Mouse (Mus musculus) lung, embryonic 16.5 days (tissue): ENCODE results near the gene Ssc5d. TPM values are rescaled to one million over a fixed set of nuclear protein-coding genes. Genes with fewer than 3 reads are reported as not detected.

Experiments
- ATAC-seq: fragments of 200-750 bp; cut with Nextera tagmentation; 2 replicates; pipeline ENCODE4 v1.8.0; 2017; ENCODE audit warnings: low read depth, mild to moderate bottlenecking, moderate library complexity
- H3K27ac ChIP-seq: fragments of 300-500 bp; sonication (generic); 2 replicates; pipeline ENCODE4 v1.5.1; 2014; ENCODE audit warnings: mild to moderate bottlenecking, control low read depth, low read length
- H3K27me3 ChIP-seq: fragments of 300-500 bp; sonication (generic); 2 replicates; pipeline ENCODE4 v1.6.1; 2014; ENCODE audit warnings: low read depth, low read length, mixed read lengths; ENCODE audit not compliant: control insufficient read depth, insufficient read depth
- H3K36me3 ChIP-seq: fragments of 300-500 bp; sonication (generic); 2 replicates; pipeline ENCODE4 v1.6.1; 2014; ENCODE audit warnings: low read length; ENCODE audit not compliant: control insufficient read depth, insufficient read depth
- H3K4me1 ChIP-seq: fragments of 300-500 bp; sonication (generic); replicated peaks from 2 replicates; pipeline ENCODE4 v1.6.1; 2014; ENCODE audit warnings: low read length, mixed read lengths; ENCODE audit not compliant: control insufficient read depth, insufficient read depth
- H3K4me2 ChIP-seq: fragments of 300-500 bp; sonication (generic); 2 replicates; pipeline ENCODE4 v1.6.1; 2014; ENCODE audit warnings: low read depth, low read length, control low read depth
- H3K4me3 ChIP-seq: fragments of 300-500 bp; sonication (generic); 2 replicates; pipeline ENCODE4 v1.5.1; 2014; ENCODE audit warnings: mild to moderate bottlenecking, low read length, control low read depth
- H3K9ac ChIP-seq: fragments of 300-500 bp; sonication (generic); 2 replicates; pipeline ENCODE4 v1.6.1; 2014; ENCODE audit warnings: low read length, control low read depth
- H3K9me3 ChIP-seq: fragments of 300-500 bp; sonication (generic); 2 replicates; pipeline ENCODE4 v1.6.1; 2016; ENCODE audit warnings: low read length; ENCODE audit not compliant: control insufficient read depth
- WGBS: fragments of 180-500 bp; shearing (Covaris S2); extraction: QIAGEN DNeasy Blood & Tissue Kit; methylation state at CpG from one replicate; pipeline ENCODE4 v1.1.7; 2014; 5-methylcytosine and 5-hydroxymethylcytosine counted together
- polyA plus RNA-seq: library from polyadenylated mRNA; unstranded; fragments of >200 nt; fragmentation: Nextera tagmentation; extraction: Ambion mirVana; gene quantifications from 2 replicates; pipeline ENCODE4 v1.2.1, GENCODE M21; 2015

Ssc5d gene
- polyA plus RNA-seq, 1 experiment from 2014 or later: 2.4 TPM

- H3K27me3 ChIP-seq: peaks cover 7% of the 10 kb centered on the region; the same call in 1 of the 2 replicates
- peak overlapping the region; percentile 45 for H3K9ac ChIP-seq
- H3K4me3 ChIP-seq: peak overlapping the region; percentile 29
- 5% methylated on average over 19 of the region's 19 CpGs for WGBS
- no peaks in the 10 kb centered on the region for H3K36me3 ChIP-seq
- H3K9me3 ChIP-seq: no peaks in the 10 kb centered on the region
- peak overlapping the region; percentile 51 for H3K4me2 ChIP-seq
- peaks cover 4% of the 10 kb centered on the region for H3K4me1 ChIP-seq
- ATAC-seq: peak; percentile 37; the same call in 1 of the 2 replicates
- H3K27ac ChIP-seq: no peak overlapping the region
Measured at GRCm38 (mm10) chr7:4899649-4900522, 25.7 kb upstream of the Ssc5d start.

GRCm38 (mm10) chr7:4900523-4900851 lies 25.1 kb upstream of the Ssc5d start:
- H3K4me1 ChIP-seq: peaks cover 4% of the 10 kb centered on the region
- WGBS: 17% methylated on average over 9 of the region's 11 CpGs
- ATAC-seq: no peak
- H3K36me3 ChIP-seq: no peaks in the 10 kb centered on the region
- peak overlapping the region; percentile 9; the same call in 1 of the 2 replicates for H3K4me3 ChIP-seq
- peaks cover 7% of the 10 kb centered on the region; the same call in 1 of the 2 replicates for H3K27me3 ChIP-seq
- H3K9me3 ChIP-seq: no peaks in the 10 kb centered on the region
- no peak overlapping the region for H3K27ac ChIP-seq
- H3K9ac ChIP-seq: no peak overlapping the region
- H3K4me2 ChIP-seq: peak overlapping the region; percentile 51

- no peak overlapping the region for H3K9ac ChIP-seq
- WGBS: 50% methylated on average over 8 of the region's 8 CpGs
- H3K4me1 ChIP-seq: peaks cover 4% of the 10 kb centered on the region
- no peak overlapping the region for H3K4me2 ChIP-seq
- no peak for ATAC-seq
- no peak overlapping the region for H3K27ac ChIP-seq
- H3K27me3 ChIP-seq: peaks cover 7% of the 10 kb centered on the region; the same call in 1 of the 2 replicates
- H3K36me3 ChIP-seq: no peaks in the 10 kb centered on the region
- no peak overlapping the region for H3K4me3 ChIP-seq
- H3K9me3 ChIP-seq: no peaks in the 10 kb centered on the region
Measured at GRCm38 (mm10) chr7:4901171-4901570, 24.4 kb upstream of the Ssc5d start.

- H3K9me3 ChIP-seq: no peaks in the 10 kb centered on the region
- no peak overlapping the region for H3K4me2 ChIP-seq
- H3K27me3 ChIP-seq: peaks cover 7% of the 10 kb centered on the region; the same call in 1 of the 2 replicates
- H3K4me1 ChIP-seq: peaks cover 4% of the 10 kb centered on the region
- H3K27ac ChIP-seq: no peak overlapping the region
- H3K4me3 ChIP-seq: no peak overlapping the region
- H3K36me3 ChIP-seq: no peaks in the 10 kb centered on the region
- H3K9ac ChIP-seq: no peak overlapping the region
- no peak for ATAC-seq
- 74% methylated on average over 9 of the region's 9 CpGs for WGBS
Measured at GRCm38 (mm10) chr7:4902404-4902803, 23.2 kb upstream of the Ssc5d start.

GRCm38 (mm10) chr7:4906466-4906950 lies 19.1 kb upstream of the Ssc5d start, which contains the start of gene Gm36210:
Gene Gm36210 (minus strand): TSS chr7:4906516.
- Histone ChIP-seq H3K36me3 (no peaks in the 10 kb centered on the region), H3K4me3 (no peak within 1 kb of the TSS), H3K4me1 (no peaks in the 10 kb centered on the region; the same call in 1 of the 2 replicates), H3K27ac (no peak within 1 kb of the TSS), H3K27me3 (no peaks in the 10 kb centered on the region), H3K9ac (no peak within 1 kb of the TSS), H3K9me3 (no peaks in the 10 kb centered on the region), H3K4me2 (no peak within 1 kb of the TSS)
- WGBS: 62% methylated on average over 10 of the region's 10 CpGs
- ATAC-seq: no peak

- no peaks in the 10 kb centered on the region for H3K9me3 ChIP-seq
- H3K4me3 ChIP-seq: no peak overlapping the region
- H3K4me1 ChIP-seq: peaks cover 9% of the 10 kb centered on the region
- no peak overlapping the region for H3K4me2 ChIP-seq
- H3K36me3 ChIP-seq: no peaks in the 10 kb centered on the region
- H3K27me3 ChIP-seq: no peaks in the 10 kb centered on the region
- WGBS: 20% methylated on average over 9 of the region's 9 CpGs
- no peak overlapping the region for H3K27ac ChIP-seq
- no peak for ATAC-seq
- H3K9ac ChIP-seq: no peak overlapping the region
Measured at GRCm38 (mm10) chr7:4911561-4911960, 14.0 kb upstream of the Ssc5d start.

- H3K4me2 ChIP-seq: no peak overlapping the region
- no peaks in the 10 kb centered on the region for H3K36me3 ChIP-seq
- H3K9ac ChIP-seq: no peak overlapping the region
- H3K4me1 ChIP-seq: peaks cover 13% of the 10 kb centered on the region
- H3K9me3 ChIP-seq: no peaks in the 10 kb centered on the region
- ATAC-seq: no peak
- WGBS: 62% methylated on average over 5 of the region's 5 CpGs
- H3K27ac ChIP-seq: no peak overlapping the region
- H3K4me3 ChIP-seq: no peak overlapping the region
- H3K27me3 ChIP-seq: no peaks in the 10 kb centered on the region
Measured at GRCm38 (mm10) chr7:4912248-4912647, 13.3 kb upstream of the Ssc5d start.

GRCm38 (mm10) chr7:4915007-4915665 lies 10.4 kb upstream of the Ssc5d start, which contains the start of gene Zfp628:
Gene Zfp628 (plus strand): TSS chr7:4915217.
- peak; percentile 93 for ATAC-seq
- WGBS: under 1% methylated on average over 31 of the region's 56 CpGs

More at GRCm38 (mm10) chr7:4915007-4915665, 10.4 kb upstream of the Ssc5d start, which contains the start of gene Zfp628:
- peak within 1 kb of the TSS; percentile 97 for H3K27ac ChIP-seq
- peak within 1 kb of the TSS; percentile 96 for H3K9ac ChIP-seq
- H3K27me3 ChIP-seq: no peaks in the 10 kb centered on the region
- peaks cover 12% of the 10 kb centered on the region for H3K36me3 ChIP-seq
- H3K4me1 ChIP-seq: peaks cover 13% of the 10 kb centered on the region
- peak within 1 kb of the TSS; percentile 77 for H3K4me3 ChIP-seq
- H3K4me2 ChIP-seq: peak within 1 kb of the TSS; percentile 91
- H3K9me3 ChIP-seq: no peaks in the 10 kb centered on the region
